In genomic region chr4:34661927-34662326, GRCm38 (mm10) we compare ENCODE assay signal across 16 mouse cellular contexts. TPM values are rescaled to one million over a fixed set of nuclear protein-coding genes. Genes with fewer than 3 reads are reported as not detected.
A peak's percentile ranks its signal among the peaks of the same experiment; 100 is the strongest.
DNase-seq lines count a peak whose midpoint lies in the region; ATAC-seq lines count a peak whose summit lies in the region.
"Had no signal": no experiment of that assay in that cellular context is flagged by ENCODE, and none has a peak within 500 bp of the region (broad histone marks: within the 10 kb centered on the region; RNA-seq: fewer than 3 reads in every experiment).

No protein-coding gene starts in this region.

- no peak overlapping the region for H3K27ac ChIP-seq in liver, embryonic 15.5 days (replicated peaks)
- H3K27ac ChIP-seq in liver, embryonic 11.5 days (ENCODE audit: low read depth, low read length): no peak overlapping the region

- DNase-seq in frontal cortex, postnatal 36 days (ENCODE audit: low spot score in 2 of 2): peak; percentile 35 to 47
- DNase-seq in frontal cortex, postnatal 10 days (ENCODE audit: low spot score in 2 of 2): no peak
- no peak for DNase-seq in liver, embryonic 11.5 days (ENCODE audit: low spot score)
- DNase-seq in brain, adult 2 months (ENCODE audit: low read depth, low spot score): peak; percentile 77
- peak; percentile 43 to 48 for DNase-seq in left cerebral cortex, adult 9 months (ENCODE audit: low spot score in 2 of 2)
- DNase-seq in ovary, postnatal 10 days (ENCODE audit: low spot score): no peak
- no peak for DNase-seq in spleen, adult 18-20 months
- DNase-seq: cerebellum, adult 11-12 months; embryo, embryonic 11 days; gastrocnemius, postnatal 14 days; kidney, postnatal 14 days; liver; lung, postnatal 4 days; thymus, postnatal 25 days had no signal

- no peaks in the 10 kb centered on the region for H3K4me1 ChIP-seq in liver, embryonic 15.5 days (replicated peaks)
- no peaks in the 10 kb centered on the region for H3K4me1 ChIP-seq in liver, embryonic 11.5 days (replicated peaks; ENCODE audit: control insufficient read depth, insufficient read depth, low read length)
- H3K4me1 ChIP-seq: heart, embryonic 12.5 days had no signal

- peaks cover 45% of the 10 kb centered on the region for H3K36me3 ChIP-seq in liver, embryonic 15.5 days (replicated peaks)
- H3K36me3 ChIP-seq in liver, embryonic 11.5 days (ENCODE audit: control insufficient read depth, insufficient read depth, low read length): peaks cover 39% of the 10 kb centered on the region

- ATAC-seq in liver, embryonic 15.5 days (ENCODE audit: insufficient read depth): peak; percentile 25; the same call in 1 of the 2 replicates
- ATAC-seq in liver, embryonic 11.5 days (replicated peaks; ENCODE audit: low FRiP score): no peak

- no peak overlapping the region for H3K4me3 ChIP-seq in liver, embryonic 15.5 days (replicated peaks)
- no peak overlapping the region for H3K4me3 ChIP-seq in liver, embryonic 11.5 days (ENCODE audit: low read depth, low read length)
- H3K4me3 ChIP-seq: heart, embryonic 12.5 days had no signal

- H3K27me3 ChIP-seq in liver, embryonic 15.5 days: no peaks in the 10 kb centered on the region
- H3K27me3 ChIP-seq in liver, embryonic 11.5 days (replicated peaks; ENCODE audit: control insufficient read depth, insufficient read depth, low read length): no peaks in the 10 kb centered on the region
- H3K27me3 ChIP-seq: heart, embryonic 12.5 days had no signal

- no peaks in the 10 kb centered on the region for H3K9me3 ChIP-seq in liver, embryonic 15.5 days (replicated peaks)
- no peaks in the 10 kb centered on the region for H3K9me3 ChIP-seq in liver, embryonic 11.5 days (ENCODE audit: control insufficient read depth, low read length)
- H3K9me3 ChIP-seq: heart, embryonic 12.5 days had no signal

- WGBS in liver, embryonic 15.5 days (ENCODE audit: insufficient replicate concordance): 67% methylated on average over 6 of the region's 6 CpGs
- 89% methylated on average over 6 of the region's 6 CpGs for WGBS in liver, embryonic 11.5 days

- no peak overlapping the region for H3K9ac ChIP-seq in liver, embryonic 15.5 days
- H3K9ac ChIP-seq in liver, embryonic 11.5 days (ENCODE audit: low read depth, low read length): no peak overlapping the region
- H3K9ac ChIP-seq: heart, embryonic 12.5 days had no signal

- H3K4me2 ChIP-seq in liver, embryonic 15.5 days: no peak overlapping the region
- no peak overlapping the region for H3K4me2 ChIP-seq in liver, embryonic 11.5 days
- H3K4me2 ChIP-seq: heart, embryonic 12.5 days had no signal

RNA-seq across cellular contexts. Expression of gene Slc35a1, which starts 25.3 kb away (rescaled TPM):
- polyA plus RNA-seq in liver, embryonic 15.5 days (2015; fragmentation: Nextera tagmentation; extraction: Ambion mirVana): 16.5 and 17.5 TPM in 2 replicates
- polyA plus RNA-seq in liver, embryonic 11.5 days (2014; fragmentation: Nextera tagmentation; extraction: Ambion mirVana): 40.1 and 42.8 TPM in 2 replicates

RNA-seq across cellular contexts. Expression of gene Rars2, which starts 47.2 kb away (rescaled TPM):
- 25.1 and 25.5 TPM in 2 replicates for polyA plus RNA-seq in liver, embryonic 15.5 days (2015; fragmentation: Nextera tagmentation; extraction: Ambion mirVana)
- 70.9 and 85.1 TPM in 2 replicates for polyA plus RNA-seq in liver, embryonic 11.5 days (2014; fragmentation: Nextera tagmentation; extraction: Ambion mirVana)

RNA-seq across cellular contexts. Expression of gene Orc3, which starts 47.2 kb away (rescaled TPM):
- polyA plus RNA-seq in liver, embryonic 15.5 days (2015; fragmentation: Nextera tagmentation; extraction: Ambion mirVana): 38.9 and 39.6 TPM in 2 replicates
- 116 and 130 TPM in 2 replicates for polyA plus RNA-seq in liver, embryonic 11.5 days (2014; fragmentation: Nextera tagmentation; extraction: Ambion mirVana)

Comparison
In these comparisons a context has a peak if more than half of its experiments do, and no peak if none do; other contexts are left out.
1. DNase-seq: peak in frontal cortex, postnatal 36 days (2 of 2), brain, adult 2 months (single experiment) and left cerebral cortex, adult 9 months (2 of 2); none in frontal cortex, postnatal 10 days (0 of 2), liver, embryonic 11.5 days (single experiment), ovary, postnatal 10 days (single experiment) and spleen, adult 18-20 months (0 of 2).